Mouse (Mus musculus) layer of hippocampus, postnatal 36 days (tissue): ENCODE results near the gene Zfp672. TPM values are rescaled to one million over a fixed set of nuclear protein-coding genes. Genes with fewer than 3 reads are reported as not detected.
"Not testable (repeated sequence)": the region's sequence is repeated elsewhere in the genome, so short reads cannot be mapped to it uniquely, and the experiment has no call there.

Experiments
- DNase-seq, 2 experiments: peaks; one replicate each; pipeline ENCODE4 v3.0.0; 2022
- total RNA-seq, 2 experiments: library from RNA; stranded (reverse); gene quantifications; 2 replicates each; pipeline ENCODE4 v1.2.3; 2021

The Zfp672 gene
- total RNA-seq, 2 experiments from 2014 or later: 44.0 to 51.2 TPM

DNA sequence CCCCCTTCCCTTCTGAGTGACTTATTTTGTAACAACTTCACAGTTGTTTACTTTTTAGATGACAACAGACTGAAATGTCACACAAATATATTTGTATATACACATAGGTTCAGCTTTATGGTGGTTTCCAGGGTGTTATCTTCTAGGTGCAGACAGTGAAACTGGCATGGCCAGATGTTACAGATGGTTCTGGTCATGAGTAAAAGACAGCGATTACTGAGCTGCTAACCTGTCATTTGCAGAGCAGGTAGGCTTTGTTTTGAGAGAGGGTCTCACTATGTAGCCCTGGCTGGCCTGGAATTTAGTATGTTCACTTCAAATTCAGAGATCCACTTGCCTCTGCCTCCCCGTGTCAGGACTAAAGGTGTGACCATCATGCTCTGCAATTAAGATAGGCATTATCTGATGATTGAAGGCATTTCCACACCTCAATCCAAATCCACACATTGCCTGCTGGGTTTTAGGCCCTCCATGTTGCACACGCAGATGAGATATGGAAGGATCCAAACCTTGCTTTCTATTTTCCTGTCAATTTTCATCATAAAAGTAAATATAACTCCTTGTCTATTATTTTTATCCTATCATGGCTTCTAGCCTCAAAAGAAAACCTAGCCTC is 5.4 kb downstream of the Zfp672 start:
- DNase-seq: no peak

- no peak for DNase-seq
Measured at GRCm38 (mm10) chr11:58323570-58324340, 6.4 kb downstream of the Zfp672 start.

DNA sequence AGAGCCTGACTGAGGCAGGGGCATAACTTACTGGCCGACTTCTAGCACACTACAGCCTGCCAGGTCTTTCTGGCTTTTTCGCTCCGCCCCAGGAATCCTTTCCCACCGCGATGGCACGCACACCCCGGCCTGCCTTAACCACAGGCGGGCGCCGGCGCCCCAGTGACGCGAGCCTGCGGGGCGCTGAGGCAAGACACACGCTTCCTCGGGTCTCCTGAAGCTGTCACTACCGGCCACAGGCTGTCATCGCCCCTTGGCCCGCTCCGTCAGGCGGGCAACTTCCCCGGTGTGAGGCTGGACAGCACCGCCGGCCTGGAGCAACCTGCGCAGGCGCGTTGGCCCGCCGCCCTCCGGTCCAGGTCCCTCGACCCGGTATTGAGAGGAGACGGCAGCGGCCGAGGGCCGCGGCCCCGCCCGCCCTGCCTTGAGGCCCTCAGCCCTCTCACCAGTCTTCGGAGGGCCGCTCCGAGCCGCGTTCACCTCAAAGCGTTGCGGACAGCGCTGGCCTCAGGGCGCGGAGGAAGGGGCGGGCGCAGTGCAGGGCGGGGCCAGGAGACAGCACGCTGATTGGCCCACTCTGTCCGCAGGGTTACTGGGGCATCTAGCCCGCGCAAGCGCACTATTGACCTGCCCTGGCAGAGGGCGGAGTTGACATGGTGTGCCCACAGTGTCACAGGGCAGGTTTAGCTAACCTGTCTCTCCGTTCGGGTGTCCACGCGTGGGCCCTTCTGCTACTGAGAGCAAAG is 7.1 kb downstream of the Zfp672 start:
- peak; percentile 95 to 96 for DNase-seq

- no peak for DNase-seq
Measured at GRCm38 (mm10) chr11:58316768-58317390, 13.3 kb downstream of the Zfp672 start.

DNA sequence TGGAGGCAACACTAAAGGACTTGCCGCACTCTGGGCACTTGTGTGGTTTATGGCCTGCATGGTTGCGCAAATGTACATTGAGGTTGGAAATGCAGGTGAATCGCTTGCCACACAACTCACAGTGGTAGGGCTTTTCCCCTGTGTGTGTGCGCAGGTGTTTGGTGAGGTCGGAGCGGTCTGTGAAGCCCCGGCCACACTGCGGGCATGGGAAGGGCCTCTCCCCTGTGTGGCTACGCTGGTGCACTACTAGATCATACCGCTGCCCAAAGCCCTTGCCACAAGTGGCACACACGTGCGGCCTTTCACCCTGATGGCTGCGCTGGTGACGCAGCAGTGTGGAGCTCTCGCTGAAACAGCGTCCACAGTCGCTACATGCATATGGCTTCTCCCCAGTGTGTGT is 13.8 kb downstream of the Zfp672 start:
- no peak for DNase-seq

DNA sequence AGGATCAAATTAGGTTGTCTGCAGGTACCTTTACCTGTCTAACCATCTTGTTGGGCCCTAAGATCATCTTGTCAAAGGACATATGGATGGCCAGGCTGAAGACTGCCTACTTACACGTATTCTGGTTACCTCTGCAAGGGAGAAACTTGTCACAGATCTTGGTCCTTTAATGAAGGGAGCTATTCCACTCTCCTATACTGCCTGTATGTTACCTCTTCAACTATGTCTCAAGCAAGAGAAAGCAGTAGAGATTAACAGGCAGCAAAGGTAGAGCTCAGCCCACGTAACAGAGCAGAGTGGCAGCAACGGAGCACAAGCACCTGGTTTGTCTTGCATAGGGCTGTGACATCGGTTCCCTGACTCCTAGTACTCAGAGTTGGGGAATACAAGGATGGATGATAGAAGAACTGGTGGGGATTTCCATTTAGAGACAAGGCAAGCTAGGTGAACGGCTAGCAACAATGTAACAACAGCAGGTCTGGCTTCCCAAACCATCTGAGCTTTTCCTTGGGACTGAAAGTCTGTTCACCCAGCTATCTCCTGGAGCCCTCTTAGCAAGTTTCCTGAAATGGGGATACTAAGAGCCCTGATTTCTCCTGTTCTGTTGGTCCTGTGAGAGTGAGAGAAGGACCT is 14.5 kb downstream of the Zfp672 start:
- DNase-seq: no peak

- peak in 1 of 2 experiments; percentile 37 for DNase-seq
Measured at GRCm38 (mm10) chr11:58314069-58314468, 16.1 kb downstream of the Zfp672 start.

- DNase-seq: no peak
Measured at GRCm38 (mm10) chr11:58308661-58309060, 21.5 kb downstream of the Zfp672 start.

GRCm38 (mm10) chr11:58307411-58308080 is 22.6 kb downstream of the Zfp672 start:
- DNase-seq: peak; percentile 44 to 58

- peak; percentile 95 to 96 for DNase-seq
Measured at GRCm38 (mm10) chr11:58306860-58307308, 23.3 kb downstream of the Zfp672 start, which contains the start of gene Zfp692. Zfp692 (plus strand) TSS chr11:58307069.

GRCm38 (mm10) chr11:58305299-58305698 is 24.8 kb downstream of the Zfp672 start:
- DNase-seq: not testable (repeated sequence)

GRCm38 (mm10) chr11:58303594-58303993 is 26.5 kb downstream of the Zfp672 start:
- DNase-seq: no peak

DNA sequence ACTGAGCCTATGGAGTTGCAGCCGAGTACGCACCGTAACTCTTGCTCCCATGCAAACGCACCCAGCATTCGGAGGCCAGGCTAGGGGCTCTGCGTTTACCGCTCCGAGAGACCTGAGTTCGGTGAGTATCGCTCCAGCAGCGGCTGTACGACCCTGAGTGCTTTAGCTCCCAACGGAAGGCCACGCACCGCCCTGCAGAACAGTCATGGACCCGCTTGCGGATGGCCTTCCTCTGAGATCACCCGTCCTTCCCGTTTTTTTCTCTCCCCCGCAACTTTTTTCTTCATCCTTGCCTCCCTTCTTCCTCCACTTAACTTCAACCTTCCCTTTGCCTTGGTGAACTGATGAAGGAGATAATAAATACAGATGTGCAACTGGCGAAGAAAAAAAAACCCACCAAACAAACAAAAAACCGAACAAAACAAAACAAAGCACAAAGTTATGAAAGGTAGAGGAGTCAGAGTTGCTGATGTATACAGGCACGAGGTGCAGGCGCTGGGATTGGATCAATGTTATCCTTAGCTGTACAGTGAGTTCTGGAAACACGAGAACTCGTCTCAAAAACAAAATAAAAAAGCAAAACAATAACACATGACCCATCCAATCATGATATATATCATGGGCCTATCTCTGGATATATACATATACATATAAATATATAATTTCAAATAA is 27.2 kb downstream of the Zfp672 start:
- no peak for DNase-seq

DNA sequence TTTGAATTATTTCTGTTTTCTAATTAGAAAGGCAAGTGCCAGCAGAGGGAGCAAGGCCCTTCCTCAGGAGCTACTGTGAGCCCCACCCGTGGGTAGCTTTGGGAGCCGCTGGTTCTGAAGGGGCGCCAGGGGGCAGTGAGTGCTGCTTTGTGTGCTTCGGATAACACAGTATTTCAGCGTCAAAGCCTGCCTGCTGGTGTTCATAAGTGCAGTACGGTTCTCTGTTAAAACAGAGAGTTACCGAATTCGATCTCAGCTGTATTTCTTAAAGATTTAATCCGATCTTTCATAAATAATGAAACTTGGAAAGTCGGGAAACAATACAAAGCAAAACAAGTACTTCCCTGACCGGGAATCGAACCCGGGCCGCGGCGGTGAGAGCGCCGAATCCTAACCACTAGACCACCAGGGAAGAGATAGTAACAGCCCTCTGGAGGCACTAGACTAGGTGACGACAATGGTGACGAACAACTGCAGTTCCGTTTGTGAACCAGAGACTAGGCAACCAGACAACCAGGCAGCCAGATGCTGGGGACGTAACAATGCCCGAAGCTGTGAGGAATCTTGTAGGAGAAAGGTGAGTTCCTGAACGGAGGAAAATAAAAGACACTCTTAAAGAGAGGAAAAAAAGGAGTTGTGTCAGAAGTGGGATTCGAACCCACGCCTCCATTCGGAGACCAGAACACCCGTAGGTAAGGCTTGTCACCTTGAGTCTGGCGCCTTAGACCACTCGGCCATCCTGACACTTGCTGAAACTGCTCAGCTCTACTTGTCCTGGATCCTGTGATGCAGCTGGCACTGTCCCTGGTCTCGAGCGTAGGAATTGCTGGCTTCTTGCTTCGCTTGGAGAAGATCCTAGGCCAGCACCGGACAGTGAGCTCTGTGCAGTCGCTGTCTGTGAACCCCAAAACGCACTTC is 28.0 kb downstream of the Zfp672 start:
- DNase-seq: peak; percentile 99 to 100

DNA sequence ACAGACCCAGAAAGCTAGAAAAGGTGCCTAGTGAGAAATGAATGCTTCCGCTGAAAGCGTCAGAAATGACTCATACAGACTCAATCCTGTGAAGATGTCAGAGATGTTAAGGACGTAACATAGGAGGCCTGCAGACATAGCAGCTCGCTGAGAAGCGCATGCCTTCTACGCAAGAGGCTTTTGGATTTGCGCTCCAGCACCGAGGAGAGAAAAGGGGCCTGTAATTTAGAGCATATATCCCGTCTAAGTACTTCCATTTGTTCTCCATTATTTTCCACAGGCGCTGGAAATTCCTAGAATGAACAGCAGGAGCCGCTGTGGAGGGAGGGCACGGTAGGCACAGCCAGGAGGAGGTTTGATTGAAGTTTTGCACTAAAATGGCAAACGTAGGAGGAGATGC is 29.1 kb downstream of the Zfp672 start:
- peak; percentile 65 to 73 for DNase-seq

GRCm38 (mm10) chr11:58297396-58297795 is 32.7 kb downstream of the Zfp672 start:
- DNase-seq: no peak

- no peak for DNase-seq
Measured at GRCm38 (mm10) chr11:58292791-58293190, 37.3 kb downstream of the Zfp672 start.

GRCm38 (mm10) chr11:58290812-58291211 is 39.3 kb downstream of the Zfp672 start:
- DNase-seq: no peak

DNA sequence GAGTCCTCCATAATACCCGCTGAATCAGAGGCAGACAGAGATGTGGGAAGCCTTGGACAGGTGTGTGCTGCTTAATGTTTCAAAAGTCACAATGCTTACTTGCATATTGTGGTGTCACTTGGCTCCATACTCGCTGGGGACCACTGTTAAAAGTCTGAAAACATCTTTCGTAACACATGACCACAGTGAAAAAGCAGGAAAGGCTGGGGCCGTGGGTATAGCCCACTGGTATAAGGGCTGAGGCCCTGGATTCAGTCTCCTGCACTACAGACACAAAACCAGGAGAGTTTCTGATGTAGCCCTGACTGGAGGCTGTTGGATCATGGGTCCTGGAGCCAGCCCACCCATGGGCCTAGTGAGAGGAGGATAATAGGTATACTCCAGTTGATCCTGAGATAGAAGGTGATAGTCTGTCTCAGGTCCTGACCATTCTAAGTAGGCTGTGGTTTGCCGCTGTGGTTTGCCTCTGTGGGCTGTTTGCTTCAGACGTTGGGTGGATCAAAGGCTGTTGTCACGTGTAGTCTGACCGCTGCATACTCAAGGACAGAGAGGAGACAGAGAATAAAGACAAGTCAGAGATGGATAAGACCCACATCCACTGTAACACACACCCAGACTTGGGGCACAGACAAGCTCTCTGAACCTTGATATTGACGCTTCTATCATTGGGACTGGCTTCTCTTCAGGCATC is 40.0 kb downstream of the Zfp672 start:
- DNase-seq: no peak
